Mouse (Mus musculus) MN1 (cell line): ENCODE data around the gene Asic2.

ENCODE experiments used
- DNase-seq: peaks from one replicate; pipeline ENCODE4 v3.0.0-alpha.2; 2016; ENCODE audit warnings: low spot score

Asic2 gene

GRCm38 (mm10) chr11:81092161-81092560, 876.1 kb downstream of the Asic2 start:
- DNase-seq: no peak

- DNase-seq: no peak
Observed at GRCm38 (mm10) chr11:81083822-81084221, 884.4 kb downstream of the Asic2 start.

- DNase-seq: no peak
Observed at GRCm38 (mm10) chr11:81080076-81080805, 888.0 kb downstream of the Asic2 start.

- no peak for DNase-seq
Observed at GRCm38 (mm10) chr11:81079237-81079636, 889.0 kb downstream of the Asic2 start.

- DNase-seq: no peak
Observed at GRCm38 (mm10) chr11:81071836-81072235, 896.4 kb downstream of the Asic2 start.

DNA sequence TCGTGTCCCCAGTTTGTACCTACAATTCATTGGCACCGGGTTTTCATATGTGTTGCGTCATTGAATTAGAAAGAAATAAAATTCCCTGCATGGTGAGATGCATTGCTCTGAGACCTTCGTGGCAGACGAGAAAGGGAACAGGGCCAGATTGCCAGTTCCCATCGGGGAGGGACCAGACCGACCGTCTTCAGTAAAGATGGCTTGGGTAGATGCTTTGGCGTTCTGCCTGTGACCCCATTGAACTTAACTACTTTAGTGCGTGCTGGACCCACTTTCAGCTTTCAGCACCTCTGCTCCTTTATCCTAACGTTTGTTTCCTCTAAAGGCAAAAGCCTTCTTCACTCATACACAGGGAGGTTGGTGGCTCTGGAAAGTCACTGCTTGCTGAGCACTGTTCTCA, 902.9 kb downstream of the Asic2 start:
- no peak for DNase-seq

DNA sequence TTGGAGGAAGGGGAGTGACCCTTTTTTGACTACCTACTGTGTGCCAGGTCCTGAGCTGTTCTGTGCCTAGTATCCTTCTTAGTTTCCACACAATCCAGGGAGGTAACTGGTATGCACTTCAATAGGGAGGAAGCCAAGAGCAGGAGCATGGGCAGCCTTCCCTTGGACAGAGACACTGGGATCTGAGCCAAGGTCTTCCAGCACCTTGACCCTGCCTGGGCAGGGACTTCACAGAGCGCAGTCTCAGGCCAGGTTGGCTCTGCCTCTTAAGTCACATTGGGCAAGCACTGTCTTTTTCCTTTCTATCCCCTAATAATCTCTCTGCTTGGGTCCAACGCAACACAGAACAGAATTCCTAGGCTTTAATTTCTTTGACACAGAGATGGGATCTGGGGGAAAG, 904.3 kb downstream of the Asic2 start:
- no peak for DNase-seq

DNA sequence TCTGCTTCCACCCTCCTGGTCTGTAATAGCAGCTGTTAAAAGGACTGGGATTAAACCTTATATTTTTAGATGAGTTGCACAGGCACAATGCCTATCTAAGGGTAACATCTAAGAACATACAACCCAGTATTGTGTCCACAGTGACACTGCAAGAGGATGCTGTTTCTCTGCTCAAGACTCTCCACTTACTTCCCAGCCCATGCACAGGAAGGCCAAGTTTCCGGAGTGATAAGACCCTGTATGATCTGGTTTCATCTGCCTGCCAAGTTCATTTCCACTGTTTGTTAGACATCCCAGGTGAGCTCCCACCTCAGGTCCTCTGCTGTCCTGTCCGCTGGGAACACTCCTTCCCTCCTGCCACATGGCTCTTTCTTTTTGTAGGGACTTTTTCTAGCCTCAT, 908.2 kb downstream of the Asic2 start:
- no peak for DNase-seq

GRCm38 (mm10) chr11:81059546-81059945, 908.7 kb downstream of the Asic2 start:
- DNase-seq: no peak

GRCm38 (mm10) chr11:81057506-81057905, 910.8 kb downstream of the Asic2 start:
- DNase-seq: no peak

DNA sequence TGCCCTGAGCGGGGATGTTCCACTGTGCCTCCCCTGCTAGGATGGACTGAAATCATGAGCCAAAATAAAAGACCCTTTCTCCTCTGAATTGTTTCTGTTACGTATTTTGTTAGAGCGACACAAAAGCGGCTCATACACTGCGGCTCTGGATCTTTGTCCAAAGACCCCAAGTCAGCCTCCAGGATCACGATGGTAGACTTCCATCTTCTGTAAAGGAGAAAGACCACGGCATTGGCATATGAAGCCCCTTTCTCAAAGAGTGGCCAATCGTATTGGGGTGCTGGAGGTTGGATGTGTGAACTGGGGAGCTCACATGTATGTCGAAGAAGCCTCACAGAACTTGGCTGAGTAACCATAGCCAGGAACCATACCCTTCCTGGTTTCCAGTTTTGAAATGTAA, 911.5 kb downstream of the Asic2 start:
- no peak for DNase-seq

DNA sequence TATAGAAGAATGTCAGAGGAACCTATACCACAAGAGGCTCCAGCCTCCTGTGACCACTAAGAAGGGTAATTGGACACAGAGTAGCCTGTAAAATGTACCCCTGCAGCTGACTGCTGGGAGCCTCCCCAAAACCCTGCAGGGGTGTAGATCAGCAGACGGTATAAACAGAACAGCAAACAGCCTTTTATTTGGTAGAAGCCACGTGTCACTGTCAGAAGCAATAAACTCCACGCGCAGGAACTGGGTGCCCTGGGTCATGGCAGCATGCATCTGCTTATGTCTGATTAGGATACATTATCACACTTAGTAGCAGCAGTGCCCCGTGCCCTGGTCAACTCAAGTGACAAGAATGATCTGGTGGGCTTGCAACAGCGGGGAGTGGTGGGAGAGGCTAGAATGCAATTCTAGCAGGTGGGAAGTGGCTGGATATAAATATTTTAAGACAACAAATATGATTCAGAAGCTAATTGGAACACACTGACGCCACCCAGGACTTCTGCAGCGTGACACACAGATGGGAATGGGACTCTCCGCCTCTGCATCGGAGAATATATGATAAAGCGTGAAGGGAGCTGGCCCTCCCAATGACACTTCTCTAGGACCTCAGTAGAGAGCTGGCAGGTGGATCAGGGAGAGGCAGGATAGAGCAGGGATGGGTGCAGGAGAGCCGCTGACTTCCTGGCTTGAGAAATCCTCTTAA, 912.7 kb downstream of the Asic2 start:
- DNase-seq: no peak

DNA sequence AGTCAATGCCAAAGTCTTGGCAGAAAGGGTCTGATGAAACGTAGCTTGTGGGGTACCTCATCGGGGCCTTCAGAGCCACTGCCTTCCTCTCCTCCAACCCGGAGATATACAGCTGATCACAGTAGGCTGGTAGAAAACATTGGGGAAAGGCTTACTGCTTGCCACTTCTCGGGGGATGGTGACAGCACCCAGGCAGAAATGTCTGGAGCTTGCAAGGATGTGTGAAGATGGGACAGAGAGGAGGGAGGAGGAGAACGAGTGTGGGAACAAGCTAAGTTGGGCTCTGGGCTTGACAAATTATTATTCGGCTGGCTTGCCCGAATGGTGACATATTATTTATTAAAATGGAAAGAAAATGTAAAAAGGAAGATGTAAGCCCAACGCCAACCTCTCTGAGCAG, 914.4 kb downstream of the Asic2 start:
- DNase-seq: no peak

GRCm38 (mm10) chr11:81041671-81042070, 926.6 kb downstream of the Asic2 start:
- DNase-seq: no peak

DNA sequence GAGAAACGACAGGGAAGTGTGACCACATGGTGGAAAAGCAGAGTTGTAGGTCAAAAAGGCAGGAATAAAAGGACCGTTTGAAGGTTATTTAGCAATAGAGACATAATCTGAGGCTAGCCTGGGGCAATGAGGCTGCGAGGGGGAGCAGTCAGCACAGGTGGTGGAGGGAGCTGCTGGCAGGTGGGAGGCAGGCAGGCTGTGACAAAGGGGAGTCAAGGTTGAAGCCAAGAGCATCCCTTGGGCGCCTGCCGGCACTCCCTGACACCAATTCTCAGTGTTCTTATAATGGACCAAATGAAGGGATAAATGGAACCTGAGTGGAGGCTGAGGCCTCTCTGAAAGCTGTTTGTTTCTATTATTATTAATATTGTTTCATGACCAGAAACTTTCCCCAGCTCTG, 928.3 kb downstream of the Asic2 start:
- DNase-seq: no peak

DNA sequence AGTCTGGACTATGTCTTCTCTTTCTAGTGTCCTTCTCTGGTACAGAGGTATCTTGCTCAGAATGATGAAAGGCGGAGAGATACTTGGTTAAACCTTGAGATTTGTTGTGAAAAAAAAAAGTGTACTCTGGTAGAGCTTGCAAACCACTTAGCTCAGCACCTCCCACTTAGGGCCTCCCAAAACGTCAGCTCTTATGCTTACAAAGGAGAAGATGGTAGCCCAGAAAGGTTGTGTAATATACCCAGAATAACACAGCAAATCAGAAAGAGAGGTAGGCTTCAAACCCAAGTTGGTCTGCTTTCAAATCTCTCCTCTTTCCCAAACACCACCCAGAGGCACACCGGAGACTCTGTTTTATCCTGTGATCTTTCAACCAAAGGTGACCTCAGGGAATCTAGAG, 936.1 kb downstream of the Asic2 start:
- DNase-seq: no peak

GRCm38 (mm10) chr11:81014776-81015175, 953.5 kb downstream of the Asic2 start:
- no peak for DNase-seq

- no peak for DNase-seq
Observed at GRCm38 (mm10) chr11:81013501-81013900, 954.8 kb downstream of the Asic2 start.

- DNase-seq: no peak
Observed at GRCm38 (mm10) chr11:81010766-81011165, 957.5 kb downstream of the Asic2 start.

GRCm38 (mm10) chr11:81009366-81009765, 958.9 kb downstream of the Asic2 start:
- no peak for DNase-seq

GRCm38 (mm10) chr11:81005831-81006230, 962.4 kb downstream of the Asic2 start:
- DNase-seq: no peak

GRCm38 (mm10) chr11:81002769-81003430, 965.4 kb downstream of the Asic2 start:
- no peak for DNase-seq

DNA sequence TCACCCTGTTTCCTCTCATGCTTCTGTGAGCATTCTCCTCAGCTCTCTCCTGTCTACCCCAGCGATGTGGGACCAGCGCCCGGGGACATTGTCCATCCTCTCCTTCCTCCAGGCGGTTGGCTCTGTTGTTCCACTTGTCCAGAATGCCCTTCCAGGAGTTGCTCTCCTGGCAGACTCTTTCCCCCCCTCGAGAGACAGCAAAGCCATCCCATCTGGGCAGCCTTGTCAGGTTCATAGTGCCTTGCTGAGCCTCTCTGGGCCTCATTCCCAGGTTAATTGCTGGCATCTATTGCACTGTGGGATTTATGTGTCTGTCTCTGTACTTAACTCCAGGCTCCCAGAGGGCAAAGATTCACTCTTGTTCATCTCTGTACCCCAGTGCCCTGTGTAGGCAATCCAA, 972.6 kb downstream of the Asic2 start:
- no peak for DNase-seq
